Mouse (Mus musculus): Measurements from ENCODE around the gene Fto. TPM values are rescaled to one million over a fixed set of nuclear protein-coding genes. Genes with fewer than 3 reads are reported as not detected.
A peak's percentile ranks its signal among the peaks of the same experiment; 100 is the strongest.

Gene Fto
- total RNA-seq, 1 experiment from 2014 or later = 36.0 TPM

DNA sequence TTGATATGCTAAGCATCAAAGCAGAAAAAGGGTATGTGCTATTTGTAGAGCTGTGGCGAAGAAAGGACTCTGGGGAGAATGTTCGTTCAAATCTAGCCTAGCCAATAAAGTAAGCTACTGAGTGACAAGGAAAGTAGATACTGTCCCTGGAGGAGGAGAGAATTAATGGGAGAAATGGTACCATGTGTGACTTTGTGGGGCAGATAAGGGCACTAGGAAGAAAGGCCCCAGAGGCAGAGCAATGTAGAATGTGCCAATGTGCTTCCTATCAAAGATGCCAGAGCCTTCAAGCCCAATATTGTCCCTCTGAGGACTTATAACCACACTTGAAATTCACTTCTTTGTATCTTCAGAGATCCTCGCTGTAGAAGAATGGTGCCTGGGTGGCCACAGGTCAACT, 227.9 kb downstream of the Fto start:
- ATAC-seq (replicated peaks; ENCODE audit: low read depth, poor library complexity, severe bottlenecking) = peak; percentile 15; the same call in 1 of the 2 replicates

DNA sequence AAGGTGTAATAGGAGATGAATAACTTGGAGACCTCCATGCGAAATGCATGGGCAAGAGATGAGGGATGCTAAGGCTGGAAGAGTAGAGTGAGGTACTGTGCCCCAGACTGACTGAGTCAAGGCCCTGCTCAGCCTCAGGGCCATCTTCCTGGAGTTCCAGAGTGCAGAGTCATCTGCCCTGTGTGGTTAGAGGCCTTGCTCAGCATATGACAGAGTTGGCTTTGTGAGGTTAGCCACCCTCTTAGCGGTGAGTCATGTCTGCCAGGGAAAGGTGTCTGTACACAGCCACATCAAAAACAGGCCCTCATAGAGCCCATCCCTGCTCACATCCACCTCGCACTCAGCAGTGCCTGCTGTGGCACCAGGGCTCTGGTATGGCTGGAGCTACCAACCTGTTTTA, 232.2 kb downstream of the Fto start:
- ATAC-seq (replicated peaks; ENCODE audit: low read depth, poor library complexity, severe bottlenecking) = peak; percentile 91

DNA sequence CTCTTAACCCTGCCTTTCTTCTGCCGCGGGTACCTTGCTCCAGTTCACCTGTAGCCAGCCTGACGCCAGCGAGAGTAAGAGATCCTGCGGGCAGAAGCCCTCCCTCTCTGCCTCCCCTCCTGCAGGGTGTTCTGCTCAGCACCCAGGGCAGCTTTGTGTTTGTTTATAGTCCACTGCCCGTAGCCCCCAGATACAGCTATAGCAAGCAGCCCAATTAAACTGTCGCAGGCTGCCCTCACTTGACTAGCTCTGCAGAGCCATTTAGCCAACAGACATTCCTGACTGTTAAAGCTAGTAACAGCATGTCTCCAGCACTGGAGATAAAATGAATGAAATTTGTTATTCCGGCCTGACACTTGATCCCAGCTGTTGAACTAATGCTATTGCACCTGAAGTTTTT, 233.3 kb downstream of the Fto start:
- ATAC-seq (replicated peaks; ENCODE audit: low read depth, poor library complexity, severe bottlenecking) = no peak

DNA sequence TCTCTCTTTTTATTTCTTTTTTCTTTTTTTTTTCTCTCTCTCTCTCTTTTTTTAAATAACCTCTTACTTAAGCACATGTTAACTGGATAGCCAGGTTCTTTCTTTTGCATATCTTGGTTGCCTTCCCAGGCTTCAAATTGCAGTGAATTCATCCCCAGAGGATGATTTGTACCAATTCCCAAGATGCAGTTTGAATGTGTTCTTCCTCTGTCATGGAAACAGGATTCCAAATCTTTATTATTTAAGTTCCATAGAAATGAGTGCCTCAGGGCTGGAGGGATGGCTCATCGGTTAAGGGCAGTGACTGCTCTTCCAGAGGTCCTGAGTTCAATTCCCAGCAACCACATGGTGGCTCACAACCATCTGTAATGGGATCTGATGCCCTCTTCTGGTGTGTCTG, 236.8 kb downstream of the Fto start:
- ATAC-seq (replicated peaks; ENCODE audit: low read depth, poor library complexity, severe bottlenecking) = no peak

DNA sequence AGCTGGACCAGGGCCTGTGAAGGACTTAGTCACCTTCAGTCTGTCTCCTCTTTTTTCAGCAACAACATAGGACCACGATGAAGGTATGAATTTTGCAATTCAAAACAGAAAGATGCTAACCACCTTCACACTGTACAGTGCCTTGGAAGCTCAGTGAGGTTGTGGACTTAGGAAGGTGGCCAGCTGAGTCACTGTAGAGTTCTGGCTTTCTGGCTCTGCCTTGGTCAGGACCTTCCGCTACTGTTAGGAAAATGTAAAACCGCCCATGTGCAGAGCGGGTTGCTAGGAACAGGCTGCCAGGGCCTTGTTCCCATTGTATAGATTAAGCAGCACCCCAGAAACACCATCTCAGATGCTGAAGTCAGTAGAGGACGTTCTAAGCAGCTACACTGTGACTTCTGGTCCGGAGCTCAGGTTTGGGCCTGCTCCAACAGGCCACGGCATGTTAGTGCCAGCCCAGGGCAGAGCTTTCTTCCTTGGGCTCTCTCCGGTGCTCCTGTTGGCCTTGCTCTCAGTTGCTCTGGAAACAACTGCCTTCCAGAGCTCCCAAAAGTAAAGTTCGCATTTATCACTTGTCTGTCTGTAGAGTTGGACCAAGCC, 237.9 kb downstream of the Fto start:
- no peak for ATAC-seq (replicated peaks; ENCODE audit: low read depth, poor library complexity, severe bottlenecking)

DNA sequence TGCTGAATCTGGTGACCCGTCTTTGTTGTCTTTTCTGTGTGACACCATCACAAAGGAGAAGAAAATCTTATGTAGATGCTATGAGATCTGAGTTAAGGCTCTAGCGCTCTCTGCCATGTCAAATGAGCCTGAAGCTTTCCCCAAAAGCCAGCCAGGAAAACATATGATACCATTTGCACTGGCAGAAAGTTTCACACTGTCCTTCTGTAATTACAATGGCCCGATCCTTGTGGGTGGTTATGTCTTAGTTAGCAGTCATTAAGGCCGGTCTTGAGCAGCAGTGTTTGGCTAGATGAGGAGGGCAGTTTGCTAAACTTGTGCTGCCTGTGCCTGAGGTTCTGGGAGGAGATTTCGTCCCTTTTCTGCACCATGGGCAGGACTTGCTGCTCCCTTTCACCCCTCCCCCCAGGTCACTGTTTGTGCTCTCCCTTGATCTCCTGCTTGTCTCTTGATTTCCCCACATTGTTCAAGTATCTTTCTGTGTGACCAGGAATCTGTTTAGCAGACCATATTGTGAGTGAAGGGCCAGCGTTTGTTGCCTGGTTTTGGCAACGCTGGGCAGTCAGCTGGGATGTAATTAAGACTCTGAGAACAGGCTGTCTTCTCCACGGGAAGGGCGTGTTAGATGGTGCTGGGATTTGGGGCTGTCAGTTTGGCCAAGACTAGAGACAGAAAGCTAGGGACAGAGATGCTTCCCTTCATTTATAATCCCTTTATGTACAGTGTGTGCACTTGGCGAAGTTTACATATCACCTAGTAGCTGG, 238.6 kb downstream of the Fto start:
- no peak for ATAC-seq (replicated peaks; ENCODE audit: low read depth, poor library complexity, severe bottlenecking)

DNA sequence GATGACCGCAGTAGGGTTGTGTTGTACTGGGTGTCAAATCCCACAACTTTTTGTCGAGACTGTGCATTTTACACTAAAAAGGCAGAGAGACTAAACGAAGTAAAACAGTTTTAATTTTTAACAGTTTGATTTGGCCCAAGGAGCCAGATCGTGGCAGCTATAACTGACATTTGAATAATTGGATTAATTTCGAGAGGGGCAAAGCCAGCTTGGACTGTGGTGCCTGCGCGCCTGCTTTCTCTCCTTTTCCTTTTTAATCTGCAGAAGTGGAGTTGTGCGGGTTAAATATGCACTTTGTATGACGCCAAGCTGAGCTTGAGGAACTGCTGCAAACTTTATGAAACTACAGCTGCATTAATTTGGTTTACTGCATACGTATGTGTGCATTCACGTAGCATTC, 239.3 kb downstream of the Fto start:
- ATAC-seq (replicated peaks; ENCODE audit: low read depth, poor library complexity, severe bottlenecking) = no peak

DNA sequence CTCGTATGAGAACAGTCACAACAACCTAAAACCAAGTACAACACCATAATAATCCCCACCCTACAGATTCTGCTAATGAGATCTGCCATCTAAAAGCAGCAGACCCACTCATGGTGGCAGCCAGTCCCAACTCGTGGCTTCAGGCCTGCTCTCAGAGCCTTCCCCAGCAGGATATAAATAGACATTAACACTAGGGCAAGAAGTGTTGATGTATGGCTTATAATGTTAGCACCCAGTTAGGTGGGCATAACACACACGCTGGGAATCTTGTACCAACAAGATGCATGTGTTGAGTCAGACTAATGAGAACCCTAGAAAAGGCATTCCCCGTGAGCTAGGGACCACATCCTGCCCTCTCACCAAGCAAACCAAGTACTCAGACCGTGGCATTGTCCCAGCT, 240.1 kb downstream of the Fto start:
- ATAC-seq (replicated peaks; ENCODE audit: low read depth, poor library complexity, severe bottlenecking) = no peak

DNA sequence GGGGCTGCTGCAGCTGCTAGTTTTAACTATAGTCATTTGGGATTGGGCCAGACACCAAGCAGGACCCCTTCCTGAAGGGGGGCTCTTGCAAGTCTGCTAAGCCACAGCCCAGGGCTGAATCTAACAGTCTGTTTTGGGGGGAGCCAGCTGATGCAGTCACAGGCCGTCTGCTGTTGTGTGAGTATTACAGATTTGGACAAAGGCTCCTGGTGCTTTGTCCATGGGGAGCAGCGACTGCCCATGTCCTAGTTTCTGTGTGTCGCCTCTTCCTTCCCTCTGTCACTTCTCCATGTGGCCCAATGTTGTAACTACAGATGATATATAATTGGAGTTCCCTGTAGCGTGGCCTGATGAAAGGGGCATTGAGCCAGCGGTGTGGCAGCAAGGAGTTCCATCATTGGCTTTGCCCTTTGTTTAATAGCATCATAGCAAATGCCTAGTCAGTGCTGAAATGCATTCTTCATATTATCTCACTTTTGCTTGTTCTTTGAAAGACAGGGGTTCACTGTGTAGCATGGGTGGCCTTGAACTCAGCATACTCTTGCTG, 243.8 kb downstream of the Fto start:
- ATAC-seq (replicated peaks; ENCODE audit: low read depth, poor library complexity, severe bottlenecking) = no peak

DNA sequence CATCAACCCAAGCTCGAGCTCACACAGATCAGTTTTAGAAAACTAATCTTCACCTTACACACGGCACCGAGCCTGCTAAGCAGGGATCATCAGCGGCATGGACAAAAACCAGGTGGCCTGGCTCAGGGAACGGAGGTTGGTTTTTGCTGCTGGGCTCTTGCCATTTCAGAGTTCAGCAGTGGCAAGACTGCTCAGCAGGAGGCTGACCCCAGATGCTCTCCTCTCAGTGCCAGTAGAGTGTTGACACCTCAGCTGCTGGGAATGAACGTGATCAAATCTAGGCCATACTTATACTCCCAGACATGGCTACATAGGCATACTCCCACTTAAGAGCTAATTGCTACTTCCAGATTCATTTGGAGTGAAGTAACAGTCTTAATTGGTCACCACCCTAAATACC, 245.1 kb downstream of the Fto start:
- ATAC-seq (replicated peaks; ENCODE audit: low read depth, poor library complexity, severe bottlenecking) = no peak

DNA sequence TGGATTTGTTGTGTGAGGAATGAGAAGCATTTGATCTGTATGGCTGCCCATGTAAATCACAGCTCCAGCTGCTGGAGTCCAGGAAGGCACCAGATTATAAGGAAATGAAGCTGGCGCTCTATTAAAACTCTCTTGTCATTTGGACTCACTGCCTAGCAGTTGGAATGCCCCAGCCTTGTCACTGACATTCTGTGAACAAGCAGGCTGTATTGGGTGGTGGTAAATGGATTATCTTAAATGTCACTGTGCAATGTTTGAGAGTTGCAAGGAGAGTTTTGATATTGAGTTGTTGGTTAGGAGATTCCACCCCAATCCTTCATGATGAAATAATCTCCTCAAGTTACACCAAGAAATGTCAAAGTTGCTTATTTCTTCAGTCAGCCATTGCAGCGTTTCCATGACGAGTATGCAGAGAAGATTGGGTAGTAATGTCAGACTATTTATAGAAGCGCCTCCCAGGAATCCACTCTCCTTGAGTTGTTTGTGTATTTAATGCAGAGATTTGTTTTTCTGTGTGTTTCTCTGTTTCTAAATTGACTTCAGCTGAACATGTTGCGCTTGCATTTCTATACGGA, 246.8 kb downstream of the Fto start:
- no peak for ATAC-seq (replicated peaks; ENCODE audit: low read depth, poor library complexity, severe bottlenecking)

DNA sequence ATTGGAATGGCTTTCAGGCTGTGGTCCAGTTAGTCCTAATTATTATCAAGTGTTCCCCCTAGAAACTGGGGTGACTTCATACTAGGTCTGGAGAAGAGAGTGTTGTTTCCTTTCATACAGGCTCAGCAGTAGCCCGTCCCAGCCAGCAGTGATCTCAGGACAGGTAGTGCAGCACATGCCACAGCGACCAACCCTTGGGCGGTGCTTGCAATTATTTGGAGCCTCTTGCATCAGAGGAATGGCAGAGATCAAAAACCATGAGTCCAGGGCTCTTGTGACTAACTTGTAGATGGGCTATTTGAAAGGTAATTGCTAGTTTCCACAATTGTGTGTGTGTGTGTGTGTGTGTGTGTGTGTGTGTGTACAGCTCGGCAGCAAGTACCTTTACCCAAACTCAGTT, 247.9 kb downstream of the Fto start:
- ATAC-seq (replicated peaks; ENCODE audit: low read depth, poor library complexity, severe bottlenecking) = no peak

DNA sequence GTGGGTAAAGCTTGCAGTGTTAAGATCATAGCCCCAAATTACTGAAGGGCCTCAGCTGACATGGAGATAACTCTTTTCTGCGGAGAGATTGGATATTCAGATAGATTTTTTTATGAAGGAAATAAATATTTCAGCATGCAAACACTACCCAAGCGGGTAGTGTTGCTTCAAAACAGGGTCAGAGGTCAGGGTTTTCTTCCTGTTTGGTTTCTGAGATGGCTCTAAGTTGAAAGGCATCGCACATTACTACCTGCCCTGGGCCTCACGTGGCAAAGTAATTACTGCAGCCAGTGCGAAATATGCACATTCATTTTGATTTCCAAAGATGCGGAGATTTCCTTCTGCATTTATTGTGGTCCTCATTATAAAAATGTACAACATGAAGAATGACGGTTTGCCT, 249.3 kb downstream of the Fto start:
- ATAC-seq (replicated peaks; ENCODE audit: low read depth, poor library complexity, severe bottlenecking) = no peak

DNA sequence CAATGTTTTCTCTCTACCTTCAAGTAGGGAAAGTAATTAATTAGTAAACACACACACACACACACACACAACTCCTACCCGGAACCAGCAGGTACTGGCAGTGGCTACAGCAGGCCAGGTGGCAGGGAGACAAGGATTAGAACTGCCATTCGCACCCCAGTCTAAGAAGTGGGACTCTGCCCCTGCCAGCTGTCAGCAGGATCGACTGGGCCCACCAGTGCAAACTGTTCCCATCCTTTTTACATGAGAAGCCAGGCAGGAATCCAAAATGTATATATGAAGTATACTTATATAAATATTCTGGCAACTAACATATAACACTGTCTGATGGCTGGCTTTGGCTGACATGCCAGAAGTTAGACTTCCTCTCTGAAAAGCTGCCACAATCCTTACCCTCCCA, 250.0 kb downstream of the Fto start:
- no peak for ATAC-seq (replicated peaks; ENCODE audit: low read depth, poor library complexity, severe bottlenecking)

DNA sequence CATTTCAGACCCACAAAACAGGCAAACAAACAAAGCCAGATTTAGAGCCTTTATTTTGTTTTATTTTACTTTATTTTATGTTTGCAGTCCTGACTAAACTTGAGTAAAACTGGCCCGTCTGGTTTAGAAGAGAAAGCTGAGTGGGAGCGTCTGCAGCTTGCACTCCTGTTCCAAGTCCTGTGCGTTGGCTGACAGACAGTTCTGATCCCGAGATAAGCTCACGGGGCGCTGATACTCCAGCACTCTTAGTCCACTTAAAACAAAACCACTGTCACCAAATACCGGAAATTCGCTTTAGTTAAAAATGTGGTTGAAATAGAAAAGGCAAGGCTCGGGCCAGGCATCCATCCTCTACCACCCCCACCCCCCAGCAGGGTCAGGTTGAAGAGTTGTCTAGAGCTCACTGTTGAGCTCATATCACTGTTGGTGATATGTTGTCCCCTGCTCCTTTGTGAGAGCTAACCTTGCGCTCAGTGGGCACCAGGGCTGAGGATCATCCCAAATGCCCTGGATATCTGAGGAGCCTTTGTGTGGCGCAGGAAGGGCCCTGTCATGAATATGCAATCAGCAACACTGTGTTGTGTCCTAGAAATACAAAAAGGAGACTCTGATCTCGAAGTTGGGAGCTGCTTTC, 252.7 kb downstream of the Fto start:
- peak; percentile 54 for ATAC-seq (replicated peaks; ENCODE audit: low read depth, poor library complexity, severe bottlenecking)

DNA sequence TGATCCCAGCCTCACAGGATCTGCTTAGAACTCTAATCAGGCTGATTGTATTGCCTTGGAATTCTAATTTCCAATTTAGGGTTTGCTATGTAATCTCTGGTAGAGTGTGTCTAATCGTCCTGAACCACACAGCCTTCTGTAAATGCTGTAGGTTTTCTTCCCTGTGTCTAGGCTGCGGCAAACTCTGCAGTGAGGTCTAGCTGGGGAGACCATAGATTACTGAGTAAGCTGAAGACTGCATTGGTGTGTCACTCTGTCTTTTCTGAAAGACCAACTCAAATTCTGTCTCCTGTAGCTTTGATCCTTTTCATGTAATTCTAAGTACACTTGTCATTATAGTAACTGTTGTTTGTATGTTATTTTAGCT, 253.2 kb downstream of the Fto start:
- no peak for ATAC-seq (replicated peaks; ENCODE audit: low read depth, poor library complexity, severe bottlenecking)

DNA sequence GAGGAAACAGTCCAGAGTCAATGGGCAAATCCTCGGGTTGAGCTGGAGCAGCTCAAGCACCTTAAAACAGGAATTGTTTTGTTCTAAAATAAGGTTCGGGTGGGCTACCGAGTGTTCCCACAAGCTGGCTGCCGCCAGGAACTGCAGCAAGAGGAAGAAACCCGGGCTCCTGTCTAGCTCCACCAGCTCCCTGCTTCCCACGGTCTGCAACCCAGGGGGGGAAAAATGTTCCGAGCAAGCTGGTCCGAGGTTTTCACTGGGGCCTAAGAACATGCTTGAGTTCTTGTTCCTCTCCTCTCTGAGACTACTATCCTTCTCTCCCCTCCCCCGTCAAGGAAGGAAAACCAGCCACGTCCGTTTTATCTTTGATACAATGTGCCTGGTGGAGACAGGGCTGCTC, 256.5 kb downstream of the Fto start:
- peak; percentile 43; the same call in 1 of the 2 replicates for ATAC-seq (replicated peaks; ENCODE audit: low read depth, poor library complexity, severe bottlenecking)

DNA sequence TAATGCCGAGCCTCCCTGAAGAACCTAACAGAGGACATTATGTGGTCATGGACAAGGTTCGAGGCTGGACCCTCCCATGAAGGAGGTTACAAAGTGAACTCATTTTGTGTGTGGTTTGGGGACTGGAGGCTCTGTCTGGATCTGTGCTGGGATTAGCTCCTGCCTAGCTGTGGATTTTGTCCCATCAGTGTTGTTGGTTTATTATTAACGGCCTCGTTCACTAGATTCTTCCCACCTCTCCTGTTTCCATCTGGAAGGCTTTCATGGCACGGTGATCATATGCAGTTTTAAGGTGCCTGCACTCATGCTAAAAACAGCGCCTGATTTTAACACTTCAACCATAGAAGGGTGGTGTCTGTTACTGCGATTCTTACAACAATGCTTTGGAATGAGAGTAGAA, 257.5 kb downstream of the Fto start:
- no peak for ATAC-seq (replicated peaks; ENCODE audit: low read depth, poor library complexity, severe bottlenecking)

DNA sequence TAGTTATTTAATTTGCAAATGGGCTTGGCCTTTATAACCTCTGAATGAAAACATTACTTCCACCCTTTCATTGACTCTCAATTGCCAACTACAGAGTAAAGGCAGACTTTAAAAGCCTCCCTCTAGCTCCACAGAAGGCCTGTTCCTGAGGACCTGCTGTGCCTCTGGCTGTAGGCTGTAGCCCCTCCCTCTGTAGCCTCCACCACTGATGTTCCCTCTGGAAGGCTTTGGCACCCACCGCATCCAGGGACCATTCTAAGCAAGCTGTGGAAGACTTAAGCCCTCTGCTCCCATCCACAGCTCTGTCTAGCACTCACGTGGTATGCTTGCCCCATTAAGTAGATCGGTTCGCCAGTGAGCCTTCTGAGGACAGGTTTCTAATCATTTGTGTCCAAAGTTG, 258.7 kb downstream of the Fto start:
- ATAC-seq (replicated peaks; ENCODE audit: low read depth, poor library complexity, severe bottlenecking) = no peak

DNA sequence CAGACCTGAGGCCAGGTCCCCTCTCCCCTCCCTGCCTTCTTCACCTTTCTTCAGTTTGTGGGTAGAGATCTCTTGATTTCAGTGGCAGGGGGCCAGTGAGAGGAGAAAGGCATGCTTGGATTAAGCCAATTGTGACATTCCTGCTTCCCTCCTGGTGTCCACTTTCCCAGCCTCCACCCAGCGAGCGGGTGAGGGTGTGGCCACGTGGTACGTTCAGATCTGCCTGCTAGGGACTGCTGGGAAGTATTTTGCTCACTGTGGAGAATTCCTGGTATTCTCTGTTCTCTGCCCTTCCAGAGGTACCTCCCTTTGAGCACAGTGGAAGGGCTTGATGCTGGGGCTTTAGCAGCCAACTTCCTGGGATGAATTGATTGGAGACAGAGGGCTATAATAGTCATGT, 259.3 kb downstream of the Fto start:
- no peak for ATAC-seq (replicated peaks; ENCODE audit: low read depth, poor library complexity, severe bottlenecking)

DNA sequence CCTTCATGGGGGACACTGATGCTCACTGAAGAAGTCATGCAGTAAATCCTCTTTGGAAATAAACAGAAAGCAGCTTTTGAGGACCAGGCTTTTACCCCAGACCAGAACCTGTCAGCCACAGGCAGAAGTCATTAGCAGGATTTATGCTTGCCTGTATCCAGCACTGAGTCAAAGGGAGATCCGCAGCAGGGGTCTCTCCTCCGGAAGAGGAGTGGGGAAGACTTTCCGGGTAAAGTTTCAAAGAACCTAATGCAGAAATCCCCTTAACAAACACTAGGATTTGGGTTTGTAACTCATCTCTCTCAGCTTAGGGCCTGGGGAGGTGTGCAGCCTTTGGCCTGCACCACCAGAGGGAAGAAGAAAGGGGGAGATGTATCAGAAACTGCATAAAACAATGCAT, 262.3 kb downstream of the Fto start:
- no peak for ATAC-seq (replicated peaks; ENCODE audit: low read depth, poor library complexity, severe bottlenecking)
